Mouse (Mus musculus): ENCODE results near the gene Cpb2. TPM values are rescaled to one million over a fixed set of nuclear protein-coding genes. Genes with fewer than 3 reads are reported as not detected.

Cpb2 gene
- polyA plus RNA-seq, 1 experiment from 2014 or later = 2.9 TPM

DNA sequence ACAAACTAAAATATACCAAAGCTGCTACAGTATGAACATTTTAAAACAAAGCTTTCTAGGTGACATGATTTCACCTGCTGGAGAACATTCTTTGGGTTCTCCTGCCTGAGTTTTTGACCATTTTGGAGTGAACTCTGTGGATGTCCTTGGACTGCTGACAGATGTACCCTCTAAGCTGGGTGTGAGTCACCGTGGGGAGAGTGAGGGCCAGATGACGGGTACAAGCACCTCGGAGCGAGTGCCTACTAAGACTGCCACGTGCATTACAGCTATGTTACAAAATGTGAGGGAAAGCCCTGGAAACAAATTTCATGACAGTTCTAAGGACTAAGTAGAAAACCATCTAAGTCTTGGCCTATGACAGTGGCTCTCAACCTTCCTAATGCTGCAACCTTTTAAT, 27.4 kb downstream of the Cpb2 start:
- Histone ChIP-seq H3K9ac (ENCODE audit: low read length) (no peak overlapping the region), H3K27me3 (ENCODE audit: control insufficient read depth, insufficient read depth, low read length) (no peaks in the 10 kb centered on the region), H3K4me3 (ENCODE audit: low read depth, low read length) (no peak overlapping the region), H3K27ac (replicated peaks) (no peak overlapping the region), H3K9me3 (ENCODE audit: control insufficient read depth, low read length) (no peaks in the 10 kb centered on the region), H3K36me3 (ENCODE audit: control insufficient read depth, insufficient read depth, low read length) (no peaks in the 10 kb centered on the region), H3K4me2 (replicated peaks; ENCODE audit: low read depth) (no peak overlapping the region), H3K4me1 (replicated peaks; ENCODE audit: control insufficient read depth, insufficient read depth) (no peaks in the 10 kb centered on the region)
- WGBS = 82% methylated on average over 5 of the region's 5 CpGs
- TF ChIP-seq CTCF (IDR thresholded peaks at IDR 0.05; ENCODE audit: low read depth) (no peak), EP300 (optimal IDR thresholded peaks at IDR 0.05) (no peak)
- no peak for ATAC-seq (ENCODE audit: low FRiP score, low TSS enrichment)
- no peak for DNase-seq (ENCODE audit: low spot score)

DNA sequence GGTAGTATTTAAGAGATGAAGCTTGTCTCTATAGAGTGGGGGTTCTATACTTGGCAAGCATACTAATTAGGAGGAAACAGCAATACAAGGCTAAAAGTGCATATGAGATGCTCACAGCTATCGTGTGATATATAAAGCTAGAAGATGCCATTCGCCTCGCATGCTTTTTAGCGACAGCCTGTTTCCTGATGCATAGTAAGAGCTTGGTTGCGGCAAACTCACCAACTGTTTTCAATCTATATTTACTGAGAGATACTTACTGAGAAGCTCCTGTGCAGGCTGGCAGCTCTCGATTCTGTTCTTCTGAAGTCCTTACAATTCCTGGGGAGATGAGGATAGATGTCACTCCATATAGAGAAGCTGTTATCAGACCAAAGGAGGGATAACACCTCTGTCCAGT, 37.6 kb downstream of the Cpb2 start:
- H3K36me3 ChIP-seq (ENCODE audit: control insufficient read depth, insufficient read depth, low read length) = no peaks in the 10 kb centered on the region
- no peaks in the 10 kb centered on the region for H3K4me1 ChIP-seq (replicated peaks; ENCODE audit: control insufficient read depth, insufficient read depth)
- no peak overlapping the region for H3K9ac ChIP-seq (ENCODE audit: low read length)
- no peaks in the 10 kb centered on the region for H3K27me3 ChIP-seq (ENCODE audit: control insufficient read depth, insufficient read depth, low read length)
- 89% methylated on average over 6 of the region's 6 CpGs for WGBS
- H3K4me3 ChIP-seq (ENCODE audit: low read depth, low read length) = no peak overlapping the region
- no peak for TF ChIP-seq EP300 (optimal IDR thresholded peaks at IDR 0.05)
- TF ChIP-seq CTCF (IDR thresholded peaks at IDR 0.05; ENCODE audit: low read depth) = no peak
- H3K4me2 ChIP-seq (replicated peaks; ENCODE audit: low read depth) = no peak overlapping the region
- H3K9me3 ChIP-seq (ENCODE audit: control insufficient read depth, low read length) = no peaks in the 10 kb centered on the region
- no peak for ATAC-seq (ENCODE audit: low FRiP score, low TSS enrichment)
- DNase-seq (ENCODE audit: low spot score) = no peak
- H3K27ac ChIP-seq (replicated peaks) = no peak overlapping the region

DNA sequence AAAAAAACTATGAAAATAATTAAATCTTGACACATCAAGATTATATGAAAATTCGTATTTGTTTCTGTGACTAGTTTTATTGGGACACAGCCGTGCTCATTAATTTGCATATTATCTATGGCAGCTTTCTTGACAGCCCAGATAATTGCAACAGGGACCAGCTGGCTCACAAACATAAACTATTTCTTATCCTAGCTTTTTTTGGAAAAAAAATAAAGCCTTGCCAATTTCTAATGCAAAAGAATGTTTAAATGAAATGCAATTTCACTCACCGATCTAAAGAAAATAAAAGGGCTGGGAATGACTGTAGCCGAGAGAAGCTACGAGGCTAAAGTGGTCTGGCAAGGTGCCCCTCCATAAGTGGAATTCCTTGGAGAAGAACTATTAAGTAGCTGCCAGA, 38.3 kb downstream of the Cpb2 start:
- ATAC-seq (ENCODE audit: low FRiP score, low TSS enrichment) = no peak
- Histone ChIP-seq H3K4me2 (replicated peaks; ENCODE audit: low read depth) (no peak overlapping the region), H3K9ac (ENCODE audit: low read length) (no peak overlapping the region), H3K27me3 (ENCODE audit: control insufficient read depth, insufficient read depth, low read length) (no peaks in the 10 kb centered on the region), H3K27ac (replicated peaks) (no peak overlapping the region), H3K4me3 (ENCODE audit: low read depth, low read length) (no peak overlapping the region), H3K36me3 (ENCODE audit: control insufficient read depth, insufficient read depth, low read length) (no peaks in the 10 kb centered on the region), H3K9me3 (ENCODE audit: control insufficient read depth, low read length) (no peaks in the 10 kb centered on the region), H3K4me1 (replicated peaks; ENCODE audit: control insufficient read depth, insufficient read depth) (no peaks in the 10 kb centered on the region)
- TF ChIP-seq EP300 (optimal IDR thresholded peaks at IDR 0.05) (no peak), CTCF (IDR thresholded peaks at IDR 0.05; ENCODE audit: low read depth) (no peak)
- no peak for DNase-seq (ENCODE audit: low spot score)
- 46% methylated on average over 5 of the region's 5 CpGs for WGBS

DNA sequence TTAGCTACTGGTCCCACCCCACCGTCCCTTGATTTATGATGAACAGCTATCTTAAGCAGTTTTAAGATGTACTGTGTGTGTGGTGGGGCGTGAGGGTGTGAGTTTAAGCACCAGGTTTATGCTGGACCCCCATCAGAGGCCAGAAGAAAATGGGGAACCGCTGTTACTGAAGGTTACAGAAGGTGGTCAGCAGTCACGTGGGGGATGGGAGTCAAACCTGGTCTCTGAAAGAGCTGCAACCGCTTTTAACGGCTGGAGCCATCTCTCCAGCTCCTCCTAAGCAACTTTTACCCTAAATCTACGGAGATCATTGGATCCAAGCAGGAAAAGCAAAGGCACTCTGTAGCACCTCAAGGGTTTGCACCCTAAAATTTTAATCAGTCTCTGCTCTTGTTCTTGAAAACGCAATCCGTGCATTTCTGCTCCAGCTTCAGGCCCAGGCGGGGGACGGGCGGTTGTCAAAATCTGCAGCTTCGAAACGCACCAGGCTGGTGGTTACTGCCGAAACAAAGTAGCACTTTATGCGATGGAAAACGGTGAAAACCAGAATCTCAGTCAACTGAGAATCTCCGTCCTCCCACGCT, 41.6 kb downstream of the Cpb2 start:
- no peak for DNase-seq (ENCODE audit: low spot score)
- H3K4me1 ChIP-seq (replicated peaks; ENCODE audit: control insufficient read depth, insufficient read depth) = no peaks in the 10 kb centered on the region
- H3K4me3 ChIP-seq (ENCODE audit: low read depth, low read length) = peak overlapping the region; percentile 98
- H3K9me3 ChIP-seq (ENCODE audit: control insufficient read depth, low read length) = no peaks in the 10 kb centered on the region
- no peaks in the 10 kb centered on the region for H3K36me3 ChIP-seq (ENCODE audit: control insufficient read depth, insufficient read depth, low read length)
- H3K27ac ChIP-seq (replicated peaks) = peak overlapping the region; percentile 90; the same call in 1 of the 2 replicates
- ATAC-seq (ENCODE audit: low FRiP score, low TSS enrichment) = no peak
- 3% methylated on average over 19 of the region's 19 CpGs for WGBS
- H3K4me2 ChIP-seq (replicated peaks; ENCODE audit: low read depth) = peak overlapping the region; percentile 79
- H3K27me3 ChIP-seq (ENCODE audit: control insufficient read depth, insufficient read depth, low read length) = no peaks in the 10 kb centered on the region
- TF ChIP-seq CTCF (IDR thresholded peaks at IDR 0.05; ENCODE audit: low read depth) (no peak), EP300 (optimal IDR thresholded peaks at IDR 0.05) (no peak)
- H3K9ac ChIP-seq (ENCODE audit: low read length) = peak overlapping the region; percentile 92

DNA sequence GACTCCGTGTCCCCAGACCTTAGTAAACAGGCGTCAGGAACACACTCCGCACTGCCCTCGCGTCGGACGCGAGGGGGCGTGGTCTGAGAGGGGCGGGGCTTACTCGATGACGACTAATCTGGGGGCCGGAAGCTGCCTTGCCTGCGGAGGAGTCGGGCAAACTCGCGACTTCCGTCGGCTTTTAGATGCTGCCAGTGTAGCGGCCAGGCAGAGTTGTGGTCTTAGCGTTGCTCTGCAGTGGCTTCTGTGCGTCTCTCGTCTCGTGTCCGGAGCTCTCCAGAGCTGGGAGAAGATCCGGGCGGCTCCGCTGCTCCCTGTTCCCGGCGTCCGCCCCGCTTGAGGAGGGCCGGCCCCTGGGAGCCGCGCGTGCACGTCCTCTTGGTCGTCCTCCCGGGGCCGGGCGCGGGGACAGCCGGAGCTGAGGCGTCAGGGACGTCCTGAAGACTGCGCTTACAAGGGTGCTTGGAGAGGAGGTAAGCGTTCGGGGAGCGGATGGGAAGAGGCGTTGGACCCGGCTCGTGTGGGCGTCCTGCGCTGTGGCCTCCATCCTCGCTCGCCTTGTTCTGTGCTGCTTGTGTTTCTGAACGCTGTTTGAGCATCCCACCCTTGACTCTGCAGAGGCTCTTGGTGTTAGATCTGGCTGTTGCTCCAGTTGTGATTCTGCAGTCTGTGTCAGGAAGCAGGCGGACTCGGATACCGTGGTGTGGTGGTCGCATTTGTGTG, 42.3 kb downstream of the Cpb2 start, which contains the start of gene Zc3h13:
Gene Zc3h13, plus strand, starts transcription at position 181 of the 723 bp plus-strand sequence.
- DNase-seq (ENCODE audit: low spot score) (peak; percentile 97), ATAC-seq (ENCODE audit: low FRiP score, low TSS enrichment) (peak; percentile 99)
- peak within 1 kb of the TSS; percentile 79 for H3K4me2 ChIP-seq (replicated peaks; ENCODE audit: low read depth)
- H3K27me3 ChIP-seq (ENCODE audit: control insufficient read depth, insufficient read depth, low read length) = no peaks in the 10 kb centered on the region
- TF ChIP-seq EP300 (optimal IDR thresholded peaks at IDR 0.05) = no peak
- peak; percentile 44 for TF ChIP-seq CTCF (IDR thresholded peaks at IDR 0.05; ENCODE audit: low read depth)
- peak within 1 kb of the TSS; percentile 92 for H3K9ac ChIP-seq (ENCODE audit: low read length)
- peak within 1 kb of the TSS; percentile 98 for H3K4me3 ChIP-seq (ENCODE audit: low read depth, low read length)
- H3K27ac ChIP-seq (replicated peaks) = peak within 1 kb of the TSS; percentile 90
- WGBS = under 1% methylated on average over 61 of the region's 61 CpGs
- H3K36me3 ChIP-seq (ENCODE audit: control insufficient read depth, insufficient read depth, low read length) = no peaks in the 10 kb centered on the region
- no peaks in the 10 kb centered on the region for H3K9me3 ChIP-seq (ENCODE audit: control insufficient read depth, low read length)
- no peaks in the 10 kb centered on the region for H3K4me1 ChIP-seq (replicated peaks; ENCODE audit: control insufficient read depth, insufficient read depth)

DNA sequence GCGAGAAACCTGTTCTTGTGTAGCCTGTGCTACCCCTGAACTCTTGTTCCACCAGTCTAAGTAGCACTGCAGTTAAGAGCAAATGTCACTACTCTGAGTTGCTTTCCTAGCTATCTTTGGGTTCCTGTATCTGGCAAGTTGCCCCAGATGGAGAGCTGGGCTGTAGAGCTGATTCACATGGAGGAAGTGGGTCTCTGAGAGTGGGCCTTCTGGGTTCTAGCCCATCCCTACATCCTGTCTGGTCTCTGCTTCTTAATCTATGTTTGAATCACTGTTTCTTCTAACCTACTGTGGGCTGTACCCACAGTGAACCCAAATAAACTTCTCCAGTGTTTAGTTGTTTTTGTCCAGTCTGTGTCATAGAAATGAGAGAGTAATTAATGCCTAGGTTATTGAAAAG, 59.0 kb downstream of the Cpb2 start:
- no peak for TF ChIP-seq CTCF (IDR thresholded peaks at IDR 0.05; ENCODE audit: low read depth)
- H3K4me1 ChIP-seq (replicated peaks; ENCODE audit: control insufficient read depth, insufficient read depth) = no peaks in the 10 kb centered on the region
- 93% methylated on average over 1 of the region's 1 CpGs for WGBS
- no peak overlapping the region for H3K9ac ChIP-seq (ENCODE audit: low read length)
- no peak overlapping the region for H3K27ac ChIP-seq (replicated peaks)
- no peak overlapping the region for H3K4me2 ChIP-seq (replicated peaks; ENCODE audit: low read depth)
- H3K36me3 ChIP-seq (ENCODE audit: control insufficient read depth, insufficient read depth, low read length) = no peaks in the 10 kb centered on the region
- H3K4me3 ChIP-seq (ENCODE audit: low read depth, low read length) = no peak overlapping the region
- ATAC-seq (ENCODE audit: low FRiP score, low TSS enrichment) (no peak), DNase-seq (ENCODE audit: low spot score) (no peak)
- no peaks in the 10 kb centered on the region for H3K9me3 ChIP-seq (ENCODE audit: control insufficient read depth, low read length)
- H3K27me3 ChIP-seq (ENCODE audit: control insufficient read depth, insufficient read depth, low read length) = no peaks in the 10 kb centered on the region

All from stomach, postnatal 0 days (tissue).